Mouse (Mus musculus) cerebellum, postnatal 25 days (tissue): ENCODE measurements around the gene Gnaq.

Experiments
- DNase-seq, 2 experiments: peaks; one replicate each; pipeline ENCODE4 v3.0.0; 2021; ENCODE audit warnings: mixed read lengths in 2 of 2

Gnaq gene

DNA sequence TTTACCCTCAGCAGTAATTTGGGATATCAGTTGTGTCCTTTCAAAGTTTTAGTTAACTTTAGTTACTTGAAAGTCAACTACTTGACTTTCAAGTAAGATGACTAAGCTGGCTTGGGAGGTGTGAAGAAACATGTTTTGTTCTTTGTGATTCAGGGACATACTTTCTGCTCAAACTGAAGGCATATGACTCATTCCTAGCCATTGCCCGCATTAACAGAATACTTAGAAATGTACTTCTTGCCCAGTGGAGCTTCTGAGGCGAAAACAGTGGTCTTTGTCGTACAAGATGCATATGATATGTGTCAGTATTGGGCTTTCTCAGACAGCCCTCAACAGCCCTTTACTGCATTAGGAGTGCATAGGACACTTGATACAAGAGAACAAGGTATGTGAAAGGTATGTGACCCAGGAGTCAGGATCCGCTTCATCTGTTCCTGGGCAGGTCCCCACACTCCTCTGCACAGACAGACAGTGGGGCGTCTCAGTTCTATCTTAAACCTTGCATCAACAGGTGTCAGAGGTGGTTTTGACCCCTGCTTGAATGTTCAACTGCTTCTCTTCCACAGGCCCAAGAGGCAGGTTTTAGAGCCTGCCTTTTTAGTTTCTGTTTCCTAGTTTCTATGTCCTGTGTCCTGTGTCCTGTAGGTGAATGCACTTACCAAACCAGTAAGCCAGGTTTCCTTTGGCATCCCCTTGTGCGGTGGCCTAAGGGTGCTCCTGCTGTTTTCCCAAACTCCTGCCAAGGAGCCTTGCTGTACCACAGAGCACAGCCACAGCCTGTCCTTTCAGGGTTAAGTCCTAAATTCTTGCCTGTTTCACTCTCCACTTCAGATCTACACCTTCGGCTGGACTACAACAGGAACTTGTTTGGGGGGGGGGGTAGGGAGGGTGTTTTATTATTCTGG lies 72.4 kb downstream of the Gnaq start:
- no peak for DNase-seq

GRCm38 (mm10) chr19:16209616-16210015 lies 77.0 kb downstream of the Gnaq start:
- DNase-seq, result no peak

DNA sequence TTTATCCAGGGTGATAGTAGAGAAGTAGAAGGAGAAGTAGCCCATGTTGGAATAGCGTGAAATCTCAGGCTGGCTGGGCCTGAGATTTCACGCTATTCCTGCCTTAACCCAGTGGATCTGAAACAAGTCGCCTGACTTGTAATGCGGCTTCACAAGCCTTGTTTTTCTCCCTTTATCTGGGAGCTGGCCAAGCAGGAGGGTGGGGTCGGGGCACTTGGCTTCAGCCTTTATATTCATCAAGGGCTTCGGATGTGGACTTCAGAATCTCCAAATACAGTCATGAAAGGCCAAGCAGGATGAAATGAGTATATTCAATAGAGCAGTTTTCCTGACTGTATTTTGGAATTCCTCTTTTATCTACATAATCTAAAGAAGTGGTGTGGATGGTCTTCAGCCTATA lies 82.3 kb downstream of the Gnaq start:
- no peak for DNase-seq

DNA sequence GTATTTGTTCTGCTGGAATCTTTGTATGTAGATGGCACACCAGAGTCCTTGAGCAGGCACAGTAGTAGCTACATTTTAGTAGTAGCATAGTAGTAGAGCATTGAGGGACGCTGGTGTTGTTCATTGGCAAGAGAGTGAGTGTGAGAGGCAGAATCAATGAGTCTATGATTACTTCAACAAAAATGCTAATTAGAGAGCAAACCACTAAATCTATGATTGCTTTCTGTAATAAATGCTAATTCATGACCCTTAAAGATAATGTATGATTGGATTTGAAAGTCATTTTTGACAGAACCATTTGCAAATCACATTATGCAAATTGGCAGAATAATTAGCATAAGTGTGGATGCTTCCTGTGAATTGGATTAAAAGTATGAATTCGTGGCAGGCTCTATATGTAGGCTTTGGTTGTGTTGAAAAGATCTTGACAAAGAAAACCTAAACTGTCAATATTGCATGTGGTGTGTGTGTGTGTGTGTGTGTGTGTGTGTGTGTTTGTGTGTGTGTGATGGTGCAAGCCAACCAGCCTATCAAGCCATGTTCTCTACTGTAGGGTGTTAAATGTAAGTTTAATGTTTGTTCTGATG lies 82.9 kb downstream of the Gnaq start:
- DNase-seq, result no peak

GRCm38 (mm10) chr19:16219978-16220377 lies 87.3 kb downstream of the Gnaq start:
- DNase-seq, result no peak

- no peak for DNase-seq
Observed at GRCm38 (mm10) chr19:16222526-16222925, 89.9 kb downstream of the Gnaq start.

DNA sequence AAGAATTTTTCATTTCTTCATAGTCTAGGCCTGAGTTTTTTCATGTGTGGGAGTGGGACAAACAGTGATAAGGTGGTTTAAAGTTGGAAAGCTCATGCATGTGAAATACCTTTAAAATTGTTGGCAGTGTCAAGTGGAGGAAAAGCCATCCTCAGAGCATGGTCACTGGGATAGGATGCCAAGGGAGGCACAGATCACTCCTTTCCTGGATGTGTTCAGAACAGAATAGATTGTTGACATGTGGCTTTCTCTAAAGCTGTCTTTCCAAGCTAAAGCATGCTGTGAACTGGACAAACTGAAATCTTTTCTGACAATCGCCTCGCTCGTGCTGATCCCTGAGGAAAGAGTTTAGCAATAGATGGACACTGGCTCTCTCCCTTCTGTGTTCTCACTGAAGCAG lies 90.5 kb downstream of the Gnaq start:
- DNase-seq, result no peak

GRCm38 (mm10) chr19:16224831-16225230 lies 92.2 kb downstream of the Gnaq start:
- no peak for DNase-seq

DNA sequence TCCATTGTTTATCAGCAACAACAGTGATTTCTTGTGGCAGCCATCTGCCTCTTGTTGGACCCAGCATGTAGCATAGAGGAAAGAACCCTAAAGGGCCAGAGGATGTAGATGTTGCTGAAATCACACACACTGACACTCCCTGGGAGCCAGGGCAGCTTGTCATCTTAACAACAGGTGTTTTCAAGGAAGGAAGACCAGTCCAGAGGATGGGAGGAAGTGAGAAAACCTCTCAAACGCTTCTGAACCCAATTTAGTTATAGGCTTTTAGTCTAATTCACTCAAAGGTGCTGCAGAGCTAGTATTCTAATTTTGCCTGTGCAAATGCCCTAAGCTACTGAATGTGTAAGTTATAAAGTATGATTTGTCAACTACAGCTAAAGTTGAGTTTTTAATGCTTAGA lies 99.0 kb downstream of the Gnaq start:
- DNase-seq, result no peak

GRCm38 (mm10) chr19:16235594-16235993 lies 103.0 kb downstream of the Gnaq start:
- DNase-seq, result no peak

DNA sequence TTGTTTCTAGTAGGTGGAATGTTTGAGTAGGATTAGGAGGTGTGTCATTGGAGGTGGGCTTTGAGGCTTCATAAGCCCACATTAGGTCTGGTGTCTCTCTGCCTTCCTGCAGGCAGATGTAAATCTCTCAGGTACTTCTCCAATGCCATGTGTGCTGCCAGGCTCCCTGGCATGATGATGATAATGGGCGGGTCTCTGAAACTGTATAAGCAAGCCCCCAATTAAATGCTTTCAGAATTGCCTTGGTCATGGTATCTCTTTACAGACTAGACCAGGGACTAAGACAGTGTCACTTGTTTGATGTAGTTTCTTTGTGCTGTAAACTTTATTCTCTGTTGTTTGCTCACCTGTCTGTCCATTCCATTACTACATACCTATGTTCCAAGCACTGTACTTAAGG lies 104.4 kb downstream of the Gnaq start:
- no peak for DNase-seq

DNA sequence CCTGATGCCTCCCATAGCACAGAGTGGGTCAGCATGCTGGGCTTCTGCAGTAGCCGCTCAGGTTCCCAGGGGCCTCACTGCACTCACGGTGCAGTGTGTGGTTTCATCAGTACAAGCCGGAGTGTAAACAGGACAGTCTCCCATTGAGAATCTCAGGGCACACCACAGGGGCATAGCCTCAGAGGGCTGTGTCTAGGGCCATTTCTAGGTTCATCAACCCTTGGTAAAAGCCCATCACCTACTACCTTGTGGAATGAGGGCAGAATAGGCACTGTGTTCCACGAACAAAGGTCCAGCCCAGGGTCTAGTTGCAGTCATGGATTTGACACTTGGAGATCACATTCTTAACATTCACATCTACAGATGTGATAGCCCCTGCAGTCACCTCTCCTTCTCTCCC lies 105.4 kb downstream of the Gnaq start:
- no peak for DNase-seq

DNA sequence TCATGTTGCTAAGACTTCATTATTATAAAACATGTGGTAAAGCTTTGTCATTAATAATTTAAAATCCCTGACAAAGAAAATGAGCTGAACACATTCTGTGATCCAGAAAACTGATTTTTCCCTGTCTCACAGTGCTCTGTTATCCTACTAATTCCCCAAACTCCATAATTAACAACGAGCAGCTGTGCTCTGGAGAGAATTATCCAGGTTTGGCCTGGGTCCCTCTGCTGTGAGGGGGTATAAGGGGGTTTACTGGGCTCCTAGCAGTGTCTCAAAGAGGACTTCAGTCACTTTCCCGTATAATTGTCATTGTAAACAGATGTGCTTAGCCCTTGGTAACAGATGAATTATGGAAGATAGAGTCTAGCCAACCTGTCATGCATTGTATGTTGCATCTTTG lies 105.9 kb downstream of the Gnaq start:
- no peak for DNase-seq

GRCm38 (mm10) chr19:16242708-16243107 lies 110.1 kb downstream of the Gnaq start:
- no peak for DNase-seq

GRCm38 (mm10) chr19:16249025-16249424 lies 116.4 kb downstream of the Gnaq start:
- no peak for DNase-seq

- no peak for DNase-seq
Observed at GRCm38 (mm10) chr19:16250921-16251320, 118.3 kb downstream of the Gnaq start.

DNA sequence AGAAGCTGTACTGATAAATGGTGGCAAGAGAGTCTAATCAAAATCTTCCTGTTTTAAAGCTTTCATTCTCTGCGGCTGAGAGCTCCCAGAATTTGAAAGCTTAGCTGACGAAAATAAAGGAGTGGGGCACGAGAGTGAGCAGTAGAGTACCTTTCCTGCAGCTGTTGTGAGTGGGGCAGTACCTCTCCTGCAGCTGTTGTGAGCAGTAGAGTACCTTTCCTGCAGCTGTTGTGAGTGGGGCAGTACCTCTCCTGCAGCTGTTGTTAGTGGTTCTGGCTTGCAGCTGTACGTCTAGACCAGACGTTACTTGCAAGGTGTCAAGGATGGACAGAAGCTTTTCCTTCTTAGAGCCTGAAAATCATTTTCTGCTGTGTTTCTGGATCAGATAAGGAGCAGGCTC lies 119.2 kb downstream of the Gnaq start:
- no peak for DNase-seq

DNA sequence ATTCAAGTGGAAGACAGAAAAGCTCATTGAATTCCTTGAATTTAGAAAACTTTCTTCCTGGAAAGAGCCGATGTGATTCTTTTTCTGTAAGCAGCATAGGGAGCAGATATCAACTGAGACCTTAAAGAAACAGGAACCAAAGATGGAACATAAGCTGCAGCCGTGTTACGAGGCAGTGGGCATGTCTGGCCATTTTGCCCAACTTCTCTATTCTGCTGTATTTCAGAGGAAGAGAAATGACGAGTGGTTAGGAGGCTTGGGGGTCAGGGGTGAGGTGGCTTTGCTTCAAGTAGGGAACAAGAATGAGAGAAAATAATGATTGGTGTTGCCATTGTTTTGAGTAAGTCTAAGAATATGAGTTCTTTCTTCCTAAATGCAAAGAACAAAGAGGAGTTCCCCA lies 120.1 kb downstream of the Gnaq start:
- no peak for DNase-seq

DNA sequence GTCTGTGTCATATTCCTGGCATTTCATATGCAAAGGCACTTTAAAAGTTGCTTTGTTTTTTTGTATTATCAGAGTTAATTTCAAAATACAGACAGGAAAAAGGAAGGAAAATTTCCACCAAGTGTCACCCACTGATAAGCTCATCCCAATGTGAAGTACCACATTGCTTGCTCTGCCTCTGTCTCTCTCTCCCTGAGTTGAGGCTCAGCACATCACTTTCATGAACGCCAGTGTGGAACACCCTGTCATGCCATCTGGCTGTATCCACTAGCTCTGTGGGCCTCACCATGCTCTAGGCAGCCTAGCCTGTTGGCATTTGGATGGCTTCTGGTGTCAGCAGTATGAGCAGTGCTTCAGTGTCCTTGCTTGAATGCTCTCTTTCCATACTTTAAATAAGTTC lies 122.2 kb downstream of the Gnaq start:
- peak; percentile 36 to 54 for DNase-seq

DNA sequence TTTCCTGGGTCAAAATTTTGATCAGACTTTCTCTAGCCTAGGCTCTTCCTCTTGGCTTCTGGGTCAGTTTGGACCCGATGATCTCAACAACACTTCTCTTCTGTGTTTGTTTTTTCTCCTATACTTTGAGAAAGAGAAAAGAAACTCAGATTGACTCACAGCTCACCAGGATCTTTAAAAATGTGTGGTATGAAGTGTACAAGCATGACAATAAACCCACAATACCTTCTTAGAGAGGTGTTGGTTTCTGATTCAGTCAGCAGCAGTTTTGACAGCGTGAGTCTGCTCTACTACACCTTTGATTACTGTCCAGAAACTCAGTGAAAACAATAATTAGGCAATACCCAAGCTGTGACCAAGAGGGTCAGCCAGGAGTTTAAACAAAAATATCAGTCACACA lies 122.7 kb downstream of the Gnaq start:
- no peak for DNase-seq

DNA sequence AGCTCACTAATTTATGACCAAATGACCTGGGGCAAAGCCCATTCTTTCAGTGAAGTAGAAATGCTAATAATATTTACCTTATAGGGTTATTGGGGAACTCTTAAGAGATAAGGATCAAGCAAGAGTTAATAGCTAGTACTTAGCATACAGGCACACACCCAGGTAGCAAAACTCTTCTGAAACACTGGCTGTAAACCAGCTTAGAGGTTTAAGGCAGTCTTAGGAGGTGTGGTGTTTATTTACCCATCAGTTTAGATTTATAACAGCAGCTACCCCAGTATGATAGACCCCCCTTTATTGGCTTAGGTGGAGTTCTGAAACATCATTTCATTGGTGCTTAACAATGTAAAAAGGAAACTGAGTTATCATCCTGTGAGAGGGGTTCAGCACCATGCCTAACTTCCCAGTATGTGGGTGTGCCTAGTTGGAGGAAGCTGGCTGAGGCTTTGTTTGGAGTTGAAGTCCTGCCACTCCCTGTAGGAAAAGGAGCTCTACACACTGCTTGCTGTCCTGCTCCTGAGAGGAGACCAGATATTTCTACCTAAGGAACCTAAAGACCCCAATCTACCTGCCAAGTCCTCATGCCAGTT lies 126.2 kb downstream of the Gnaq start:
- DNase-seq, result no peak

- no peak for DNase-seq
Observed at GRCm38 (mm10) chr19:16259786-16260434, 127.3 kb downstream of the Gnaq start.

DNA sequence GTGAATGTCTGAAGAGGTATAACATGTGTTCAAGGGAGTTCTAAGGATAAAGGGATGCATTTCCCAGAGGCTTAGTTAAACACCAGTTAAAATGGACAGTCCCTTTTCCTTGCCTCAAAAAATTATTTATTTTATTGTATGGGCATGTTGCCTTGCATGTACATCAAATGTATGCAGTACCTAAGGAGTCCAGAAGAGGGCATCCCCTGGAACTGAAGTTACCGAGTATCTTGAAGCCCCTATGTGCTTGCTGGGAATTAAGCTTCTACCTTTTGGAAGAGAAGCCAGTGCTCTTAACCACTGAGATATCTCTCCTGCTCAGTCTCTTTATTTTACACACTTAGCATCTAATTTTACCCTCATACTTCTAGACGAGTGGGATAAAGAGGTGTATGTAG lies 127.8 kb downstream of the Gnaq start:
- no peak for DNase-seq

DNA sequence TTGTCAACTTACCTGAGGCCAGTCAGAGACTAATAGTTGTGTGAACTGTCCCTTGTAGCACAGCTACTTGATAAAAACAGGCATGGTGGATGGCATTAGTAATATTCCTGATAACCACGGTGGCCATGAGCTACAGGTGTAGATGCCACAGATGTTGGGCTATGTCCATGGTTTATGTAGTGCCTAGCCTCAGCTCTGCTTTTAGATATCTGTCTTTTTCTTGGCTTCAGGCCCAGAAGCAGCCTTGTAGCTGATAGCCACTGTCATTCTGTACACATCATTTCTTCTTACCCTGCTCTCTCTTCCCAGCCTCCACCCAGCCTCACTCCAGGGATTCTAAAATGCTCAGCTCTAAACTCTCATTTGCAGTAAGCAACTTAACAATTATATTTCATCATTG lies 128.3 kb downstream of the Gnaq start:
- no peak for DNase-seq
